Mouse (Mus musculus) liver, adult 2 months (tissue): ENCODE results near the gene Gm11492. TPM values are rescaled to one million over a fixed set of nuclear protein-coding genes. Genes with fewer than 3 reads are reported as not detected.
A peak's percentile ranks its signal among the peaks of the same experiment; 100 is the strongest.

Experiments used
- DNase-seq: peaks from one replicate; pipeline ENCODE4 v3.0.0-alpha.2; 2011; ENCODE audit warnings: low read depth, low spot score; ENCODE audit errors: extremely low read depth
- H3K27ac ChIP-seq: fragments of 200-500 bp; replicated peaks from 2 replicates; pipeline ENCODE4 v1.5.1; 2012; ENCODE audit warnings: low read depth, mild to moderate bottlenecking, control low read depth, inconsistent platforms, low read length; ENCODE audit not compliant: insufficient read depth
- H3K27me3 ChIP-seq: fragments of 200-500 bp; 2 replicates; pipeline ENCODE4 v1.6.1; 2012; ENCODE audit warnings: mild to moderate bottlenecking, moderate library complexity, low read length, inconsistent platforms; ENCODE audit not compliant: control insufficient read depth, insufficient read depth
- H3K36me3 ChIP-seq: fragments of 200-500 bp; 2 replicates; pipeline ENCODE4 v1.6.1; 2012; ENCODE audit warnings: low read length, inconsistent platforms; ENCODE audit not compliant: control insufficient read depth, insufficient read depth
- H3K4me1 ChIP-seq: fragments of 200-500 bp; 2 replicates; pipeline ENCODE4 v1.6.1; 2011; ENCODE audit warnings: low read length; ENCODE audit not compliant: control insufficient read depth, insufficient read depth
- H3K4me3 ChIP-seq: fragments of 200-500 bp; 2 replicates; pipeline ENCODE4 v1.5.1; 2011; ENCODE audit warnings: low read depth, mild to moderate bottlenecking, control low read depth, low read length, moderate library complexity; ENCODE audit not compliant: insufficient read depth
- H3K79me2 ChIP-seq: fragments of 200-500 bp; 2 replicates; pipeline ENCODE4 v1.6.1; 2012; ENCODE audit warnings: inconsistent platforms, mild to moderate bottlenecking, low read length, moderate library complexity; ENCODE audit not compliant: control insufficient read depth, insufficient read depth
- H3K9ac ChIP-seq: fragments of 200-500 bp; 2 replicates; pipeline ENCODE4 v1.6.1; 2012; ENCODE audit warnings: low read depth, mild to moderate bottlenecking, control low read depth, inconsistent platforms, low read length
- CTCF ChIP-seq: fragments of 200-500 bp; IDR thresholded peaks from 2 replicates; pipeline ENCODE4 v1.5.1; 2011; ENCODE audit warnings: low read depth, low read length, control low read depth
- POLR2A ChIP-seq: fragments of 200-500 bp; IDR thresholded peaks from 2 replicates; pipeline ENCODE4 v1.6.1; 2011; ENCODE audit warnings: low read length, control low read depth; ENCODE audit not compliant: insufficient read depth; ENCODE audit errors: extremely low read depth
- WGBS: fragments of 180-500 bp; shearing (Covaris S2); methylation state at CpG from one replicate; pipeline ENCODE4 v1.1.7; 2018; 5-methylcytosine and 5-hydroxymethylcytosine counted together
- polyA plus RNA-seq: library from polyadenylated mRNA; depleted of rRNA; stranded (reverse); fragments of >200 nt; gene quantifications from 2 replicates; pipeline ENCODE4 v1.2.3, GENCODE M21; 2012
- total RNA-seq: library from RNA; depleted of rRNA; stranded (reverse); fragments of >200 nt; gene quantifications from 2 replicates; pipeline ENCODE4 v1.2.3, GENCODE M21; 2014

Gene Gm11492
- total and polyA plus RNA-seq, 2 experiments, result 0.04 TPM; not detected in 1

DNA sequence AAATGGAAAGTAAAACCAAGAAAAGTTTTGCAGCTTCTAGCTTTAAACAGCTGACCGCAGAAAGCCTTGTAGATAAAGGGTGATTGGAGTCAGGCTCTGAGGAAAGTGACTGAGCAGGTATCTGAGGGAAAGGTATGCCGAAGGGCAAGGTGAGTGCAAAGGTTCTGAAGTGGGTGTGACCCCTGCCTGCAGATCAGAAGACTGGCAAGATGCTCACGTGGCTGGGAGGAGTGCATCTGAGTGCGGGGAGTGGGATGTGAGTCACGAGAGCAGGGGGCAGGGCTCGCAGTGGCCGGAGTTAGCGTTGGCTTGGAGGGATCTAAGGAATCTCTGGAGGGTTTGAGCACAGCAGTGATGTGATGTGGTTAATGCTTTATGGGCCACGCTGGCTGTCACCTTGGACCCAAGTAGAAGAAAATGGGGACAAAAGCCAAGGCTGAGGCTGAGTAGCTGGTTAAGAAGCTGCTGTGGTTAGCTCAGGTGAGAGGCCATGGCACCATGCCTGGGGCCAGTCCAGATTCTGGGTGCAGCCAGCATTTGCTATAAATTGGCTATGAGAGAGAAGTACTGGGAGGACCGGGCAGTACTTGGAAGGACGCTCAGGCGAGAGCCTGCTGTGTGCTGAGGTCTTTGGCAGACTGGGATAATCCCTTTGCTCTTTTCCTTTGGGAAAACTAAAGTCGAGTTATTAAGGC, 33.1 kb downstream of the Gm11492 start:
- Histone ChIP-seq H3K27ac (no peak overlapping the region), H3K79me2 (peaks cover 4% of the 10 kb centered on the region; the same call in 1 of the 2 replicates), H3K9ac (no peak overlapping the region), H3K4me1 (peaks cover 6% of the 10 kb centered on the region), H3K4me3 (no peak overlapping the region), H3K27me3 (no peaks in the 10 kb centered on the region), H3K36me3 (peaks cover 64% of the 10 kb centered on the region)
- peak; percentile 25 for DNase-seq
- WGBS, result 90% methylated on average over 13 of the region's 13 CpGs
- TF ChIP-seq POLR2A, result no peak
- no peak for TF ChIP-seq CTCF

DNA sequence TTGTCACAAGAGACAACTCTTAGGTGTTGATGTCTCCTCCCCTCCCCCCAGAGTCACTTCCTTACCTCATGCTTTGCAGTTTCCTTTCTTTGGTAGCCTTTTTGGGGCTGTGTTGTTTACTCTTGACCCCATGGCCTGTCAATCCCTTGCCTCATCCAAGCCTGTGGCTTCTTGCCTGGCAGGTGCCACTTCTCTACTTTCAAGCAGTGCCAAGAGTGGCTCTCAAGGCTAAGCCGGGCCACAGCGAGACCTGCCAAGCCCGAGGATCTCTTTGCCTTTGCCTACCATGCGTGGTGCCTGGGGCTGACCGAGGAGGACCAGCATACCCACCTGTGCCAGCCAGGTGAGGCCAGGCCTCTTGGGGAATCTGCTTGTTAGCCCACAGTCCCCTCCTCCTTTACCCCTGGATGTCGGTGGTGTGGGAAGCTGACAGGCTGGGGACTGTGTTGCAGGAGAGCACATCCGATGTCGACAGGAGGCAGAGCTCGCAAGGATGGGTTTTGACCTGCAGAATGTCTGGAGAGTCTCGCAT, 33.9 kb downstream of the Gm11492 start:
- Histone ChIP-seq H3K4me3 (no peak overlapping the region), H3K9ac (no peak overlapping the region), H3K27ac (no peak overlapping the region), H3K79me2 (peaks cover 4% of the 10 kb centered on the region; the same call in 1 of the 2 replicates), H3K36me3 (peaks cover 72% of the 10 kb centered on the region), H3K27me3 (no peaks in the 10 kb centered on the region), H3K4me1 (peaks cover 4% of the 10 kb centered on the region)
- 78% methylated on average over 10 of the region's 10 CpGs for WGBS
- peak; percentile 28 for DNase-seq
- no peak for TF ChIP-seq CTCF
- no peak for TF ChIP-seq POLR2A

DNA sequence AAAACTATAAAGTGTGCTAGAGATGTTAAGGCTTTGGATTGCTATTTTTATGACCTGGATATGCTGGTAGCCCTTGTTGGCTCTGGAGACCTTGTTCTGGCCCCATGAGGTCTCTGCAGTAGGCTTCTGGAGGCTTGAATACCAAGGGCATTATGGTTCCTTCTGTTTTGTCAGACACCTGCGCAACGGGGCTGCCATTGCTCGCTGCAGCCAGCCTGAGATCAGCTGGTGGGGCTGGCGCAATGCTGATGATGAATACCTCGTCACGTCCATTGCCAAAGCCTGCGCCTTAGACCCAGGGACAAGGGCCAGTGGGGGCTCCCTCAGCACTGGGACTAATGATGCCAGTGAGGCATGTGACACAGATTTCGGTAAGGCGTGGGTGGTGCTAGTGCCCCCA, 35.8 kb downstream of the Gm11492 start:
- Histone ChIP-seq H3K79me2 (no peaks in the 10 kb centered on the region), H3K4me3 (no peak overlapping the region), H3K36me3 (peaks cover 86% of the 10 kb centered on the region), H3K9ac (no peak overlapping the region), H3K4me1 (no peaks in the 10 kb centered on the region), H3K27me3 (no peaks in the 10 kb centered on the region), H3K27ac (no peak overlapping the region)
- no peak for DNase-seq
- no peak for TF ChIP-seq POLR2A
- WGBS, result 95% methylated on average over 9 of the region's 9 CpGs

DNA sequence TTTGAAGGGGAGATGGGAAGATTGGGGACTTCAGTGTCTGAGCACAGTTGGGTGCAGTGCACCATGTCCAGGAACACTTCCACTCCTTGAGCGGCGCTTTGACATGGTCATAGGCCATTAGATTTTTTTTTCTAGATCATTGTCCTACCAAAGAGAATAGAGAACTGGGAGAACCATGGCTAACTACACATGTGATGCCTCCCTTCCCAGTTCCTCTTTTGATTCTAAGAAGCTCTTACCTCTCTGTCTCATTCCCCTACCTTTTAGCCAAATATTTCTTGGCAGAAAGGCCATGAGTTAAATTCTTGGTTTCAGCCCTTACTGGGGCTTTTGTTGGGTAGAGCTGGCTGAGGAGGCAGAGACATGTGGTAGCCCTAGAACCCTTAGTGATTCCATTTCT, 37.1 kb downstream of the Gm11492 start:
- 86% methylated on average over 2 of the region's 2 CpGs for WGBS
- TF ChIP-seq CTCF (no peak), POLR2A (no peak)
- H3K36me3 ChIP-seq, result peaks cover 86% of the 10 kb centered on the region
- H3K9ac ChIP-seq, result no peak overlapping the region
- H3K4me3 ChIP-seq, result no peak overlapping the region
- no peaks in the 10 kb centered on the region for H3K79me2 ChIP-seq
- H3K4me1 ChIP-seq, result peaks cover 6% of the 10 kb centered on the region; the same call in 1 of the 2 replicates
- no peak overlapping the region for H3K27ac ChIP-seq
- no peak for DNase-seq
- H3K27me3 ChIP-seq, result no peaks in the 10 kb centered on the region

DNA sequence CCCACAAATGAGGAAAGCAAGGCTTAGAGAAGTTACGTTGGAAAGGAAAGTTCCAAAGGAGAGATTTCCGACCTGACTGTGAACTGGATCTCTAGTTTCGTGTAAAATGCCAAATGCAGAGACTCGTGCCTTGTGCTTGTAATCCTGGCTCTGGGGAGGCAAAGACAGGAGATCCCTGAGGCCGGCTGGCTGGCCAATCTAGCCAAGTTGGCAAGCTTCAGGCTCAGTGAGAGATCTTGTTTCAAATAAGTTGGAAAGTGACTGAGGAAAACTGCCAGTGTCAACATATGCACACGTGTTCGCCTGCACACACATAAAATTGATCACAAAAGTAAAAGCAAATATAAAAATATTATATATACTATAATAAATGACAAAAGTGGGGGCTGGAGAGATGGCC, 42.8 kb downstream of the Gm11492 start:
- DNase-seq, result peak; percentile 93
- no peak overlapping the region for H3K9ac ChIP-seq
- no peaks in the 10 kb centered on the region; the same call in 1 of the 2 replicates for H3K79me2 ChIP-seq
- WGBS, result 24% methylated on average over 7 of the region's 7 CpGs
- peak overlapping the region; percentile 51; the same call in 1 of the 2 replicates for H3K27ac ChIP-seq
- peaks cover 87% of the 10 kb centered on the region for H3K36me3 ChIP-seq
- no peaks in the 10 kb centered on the region for H3K27me3 ChIP-seq
- H3K4me3 ChIP-seq, result no peak overlapping the region
- TF ChIP-seq CTCF (no peak), POLR2A (no peak)
- peaks cover 11% of the 10 kb centered on the region for H3K4me1 ChIP-seq

DNA sequence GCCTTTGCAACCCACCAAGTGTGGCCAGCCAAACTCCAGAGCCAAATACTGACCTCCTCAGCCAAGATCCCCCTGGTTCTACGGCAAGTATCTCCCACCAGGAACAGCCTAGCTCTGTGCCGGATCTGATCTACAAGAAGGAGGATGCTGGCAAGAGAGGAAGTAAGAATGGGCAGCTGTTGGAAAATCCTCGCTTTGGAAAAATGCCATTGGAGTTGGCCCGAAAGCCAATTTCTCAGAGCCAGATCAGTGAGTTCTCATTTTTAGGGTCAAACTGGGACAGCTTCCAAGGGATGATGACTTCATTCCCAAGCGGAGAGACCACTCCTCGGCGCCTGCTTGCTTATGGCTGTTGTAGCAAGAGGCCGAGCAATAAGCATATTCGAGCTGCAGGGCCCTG, 45.1 kb downstream of the Gm11492 start:
- H3K27ac ChIP-seq, result no peak overlapping the region
- no peak overlapping the region for H3K9ac ChIP-seq
- H3K27me3 ChIP-seq, result no peaks in the 10 kb centered on the region
- no peak overlapping the region for H3K4me3 ChIP-seq
- H3K79me2 ChIP-seq, result no peaks in the 10 kb centered on the region; the same call in 1 of the 2 replicates
- WGBS, result 91% methylated on average over 9 of the region's 9 CpGs
- TF ChIP-seq POLR2A (no peak), CTCF (no peak)
- no peak for DNase-seq
- H3K36me3 ChIP-seq, result peaks cover 85% of the 10 kb centered on the region
- peaks cover 11% of the 10 kb centered on the region for H3K4me1 ChIP-seq
